Mouse (Mus musculus) layer of hippocampus, adult 11-12 months (tissue): ENCODE measurements around the gene Shc2.

Experiments
- DNase-seq: peaks from one replicate; pipeline ENCODE4 v3.0.0; 2022; ENCODE audit warnings: low spot score

Gene Shc2

DNA sequence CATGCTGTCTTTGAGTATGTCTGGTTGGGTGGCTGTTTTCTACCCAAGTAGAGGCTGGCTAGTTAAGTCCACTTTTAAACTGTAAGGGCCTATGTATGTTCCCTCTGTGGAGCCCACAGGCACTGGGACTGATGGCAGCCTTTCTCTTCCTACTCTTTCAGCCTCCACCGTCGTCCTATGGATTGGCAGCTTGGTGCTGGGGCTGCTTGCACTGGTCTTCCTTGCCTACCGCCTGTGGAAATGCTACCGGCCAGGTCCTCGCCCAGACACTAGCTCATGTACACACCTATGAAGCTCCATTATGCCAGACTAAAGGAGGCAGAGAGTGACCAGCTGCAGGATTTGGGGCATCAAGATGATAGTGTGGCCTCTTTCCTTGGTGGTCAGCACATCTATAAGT, 30.4 kb upstream of the Shc2 start:
- DNase-seq: no peak

GRCm38 (mm10) chr10:79666493-79666892, 28.8 kb upstream of the Shc2 start:
- no peak for DNase-seq

DNA sequence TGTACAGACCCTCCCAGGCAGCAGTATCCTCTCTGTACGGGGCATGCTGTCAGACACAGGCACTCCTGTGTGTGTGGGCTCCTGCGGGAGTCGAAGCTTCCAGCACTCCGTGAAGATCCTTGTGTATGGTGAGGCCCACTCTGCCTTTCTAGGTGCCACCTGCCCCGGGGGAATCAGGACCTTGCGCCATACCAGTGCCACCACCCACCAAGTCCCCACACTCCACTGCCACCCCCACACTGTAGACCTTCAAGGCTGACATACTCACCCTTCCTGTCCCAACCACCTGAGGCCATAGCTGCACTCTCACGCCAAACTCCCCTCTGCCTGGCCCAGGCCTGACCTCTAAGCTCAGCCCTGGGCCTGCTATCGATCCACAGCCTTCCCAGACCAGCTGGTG, 27.3 kb upstream of the Shc2 start:
- DNase-seq: no peak

DNA sequence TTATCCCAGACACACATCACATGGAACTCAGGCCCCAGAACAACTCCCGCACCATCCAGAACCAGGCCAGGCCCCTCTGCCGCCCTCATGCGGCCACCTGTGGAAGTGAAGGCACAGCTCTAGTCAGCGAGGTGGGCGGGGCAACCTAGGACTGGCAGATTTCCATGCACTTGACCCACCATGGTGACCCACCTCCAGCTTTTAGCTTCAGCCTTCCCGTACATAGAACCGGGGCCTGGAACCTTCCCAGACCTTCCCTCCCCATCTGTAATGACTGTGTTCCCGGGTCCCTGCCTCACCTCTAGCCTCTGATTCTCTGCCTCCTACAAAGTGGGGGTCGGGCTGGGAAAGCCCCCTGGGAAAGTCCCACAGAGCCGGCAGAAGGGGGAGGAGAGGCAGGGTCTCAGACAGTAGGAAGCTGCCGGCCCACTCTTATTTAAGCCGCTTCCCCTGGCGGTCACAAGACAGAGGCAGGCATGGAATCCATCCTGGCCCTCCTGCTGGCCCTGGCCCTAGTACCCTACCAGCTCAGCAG, 26.5 kb upstream of the Shc2 start, which contains the start of gene Madcam1:
Gene Madcam1 (plus strand): TSS at position 429 of the 535 bp plus-strand sequence.
- DNase-seq: peak; percentile 63

GRCm38 (mm10) chr10:79661861-79662260, 24.1 kb upstream of the Shc2 start:
- DNase-seq: no peak

- no peak for DNase-seq
These were observed 22.6 kb upstream of the Shc2 start for GRCm38 (mm10) chr10:79660298-79660697.

GRCm38 (mm10) chr10:79658829-79659228, 21.1 kb upstream of the Shc2 start:
- DNase-seq: no peak

DNA sequence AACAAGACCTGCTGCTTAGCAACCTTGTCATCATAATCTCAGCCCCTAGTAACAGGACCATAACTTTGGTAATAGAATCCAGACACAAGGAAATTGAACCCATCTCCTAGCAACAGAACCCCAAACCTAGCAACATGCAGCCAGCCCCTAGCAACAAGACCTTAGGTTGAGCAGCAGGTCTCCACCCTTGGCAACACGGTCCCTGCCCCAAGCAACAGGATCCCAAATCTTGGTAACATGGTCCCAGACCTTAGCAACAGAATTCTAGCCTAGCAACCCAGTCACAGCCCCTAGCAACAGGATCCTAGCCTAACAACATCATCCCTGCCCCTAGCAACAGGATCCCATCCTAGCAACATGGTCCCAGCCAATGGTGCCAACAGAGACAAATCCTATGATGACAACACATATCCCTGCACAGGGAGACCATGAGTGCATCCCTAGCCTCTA, 17.3 kb upstream of the Shc2 start:
- peak; percentile 61 for DNase-seq

DNA sequence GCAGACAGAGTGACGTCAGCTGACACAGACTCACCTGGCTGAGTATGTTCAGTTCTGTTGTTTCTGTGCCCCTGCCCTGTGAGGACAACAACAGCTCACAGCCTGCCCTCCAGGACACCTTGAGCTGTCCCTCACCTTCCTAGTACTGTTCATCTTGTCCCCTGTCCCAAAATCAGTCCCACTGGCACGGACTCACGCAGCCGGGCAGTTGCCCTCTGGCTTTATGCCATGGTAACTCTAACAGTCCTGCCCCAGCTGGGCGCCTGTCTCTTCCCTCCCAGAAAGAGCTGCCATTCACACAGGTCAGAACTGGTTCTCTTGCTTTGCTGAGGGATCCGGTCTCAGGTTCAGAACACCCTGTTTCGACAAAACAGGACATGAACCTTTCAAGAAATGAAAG, 15.1 kb upstream of the Shc2 start:
- no peak for DNase-seq

DNA sequence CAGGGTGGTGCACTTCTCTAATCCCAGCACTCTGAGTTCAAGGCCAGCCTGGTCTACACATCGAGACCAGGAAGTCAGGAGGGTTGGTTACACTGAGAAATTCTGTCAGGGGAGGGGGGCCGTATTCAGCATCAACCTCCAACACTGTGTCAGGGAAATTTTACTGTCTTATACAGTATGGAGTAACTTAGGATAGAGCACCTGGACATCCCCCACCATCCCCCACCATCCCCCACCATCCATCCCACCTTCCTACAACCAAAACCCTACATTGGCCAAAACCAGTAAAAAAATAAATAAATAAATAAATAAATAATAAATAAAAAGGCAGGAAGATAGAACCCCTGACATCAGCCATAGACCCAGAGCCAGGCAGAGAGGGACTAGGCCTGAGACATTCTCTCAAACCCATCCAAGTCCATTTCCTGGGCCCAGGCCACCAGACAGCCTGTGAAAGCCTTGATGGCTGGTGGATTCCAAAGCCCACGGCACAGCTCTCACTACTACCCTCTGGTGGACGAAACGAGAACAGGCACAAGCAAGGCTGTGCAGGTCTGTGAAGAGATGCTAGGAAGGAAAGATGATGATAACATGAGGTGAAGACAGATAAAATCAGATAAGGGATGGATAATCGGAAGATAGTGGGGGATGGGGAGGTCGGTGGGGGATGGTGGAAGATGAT, 11.5 kb upstream of the Shc2 start:
- peak; percentile 88 for DNase-seq

DNA sequence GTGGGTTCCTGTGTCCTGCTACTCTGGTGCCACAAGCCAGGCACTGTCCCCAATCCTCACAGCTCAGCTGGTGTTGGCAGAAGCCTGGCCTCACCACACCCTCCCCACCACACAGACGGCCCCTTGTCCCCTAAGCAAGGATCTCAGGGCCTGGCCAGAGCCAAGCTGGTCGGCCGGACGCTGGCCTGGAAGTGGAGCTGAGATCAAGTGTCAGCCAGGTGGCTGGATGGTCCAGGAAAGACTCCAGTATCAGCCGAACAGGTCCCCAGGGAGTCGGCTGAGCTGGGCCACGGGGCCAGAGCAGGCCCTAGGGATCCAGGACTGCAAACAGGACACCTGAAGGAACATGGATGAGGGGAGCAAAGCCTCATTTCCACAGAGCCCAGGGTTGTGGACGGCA, 8.0 kb upstream of the Shc2 start, which contains the start of gene Odf3l2:
Gene Odf3l2 (minus strand): TSS at position 28 of the 400 bp plus-strand sequence.
- no peak for DNase-seq

- peak; percentile 65 for DNase-seq
These were observed 927 bp upstream of the Shc2 start for GRCm38 (mm10) chr10:79638486-79639204.

DNA sequence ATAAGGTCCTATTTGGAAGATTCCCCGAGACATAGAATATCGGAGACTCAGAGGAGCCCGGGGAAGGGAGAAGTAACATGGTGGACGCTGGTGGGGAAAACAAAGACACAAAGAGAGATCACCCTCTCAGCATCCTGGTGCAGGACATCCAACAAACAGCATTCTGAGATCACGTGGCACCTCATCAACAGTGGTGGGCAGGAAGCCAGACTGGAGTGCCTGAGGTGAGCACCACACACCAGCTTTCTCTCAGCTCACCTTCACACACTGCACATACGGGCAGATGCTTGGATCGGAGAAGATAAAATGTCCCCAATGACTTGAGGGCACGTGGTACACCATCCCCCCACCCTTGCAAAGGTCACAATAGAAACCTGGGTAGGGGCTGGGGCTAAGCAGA, 1.4 kb downstream of the Shc2 start:
- DNase-seq: no peak

- DNase-seq: no peak
These were observed 4.5 kb downstream of the Shc2 start for GRCm38 (mm10) chr10:79633006-79633777.

DNA sequence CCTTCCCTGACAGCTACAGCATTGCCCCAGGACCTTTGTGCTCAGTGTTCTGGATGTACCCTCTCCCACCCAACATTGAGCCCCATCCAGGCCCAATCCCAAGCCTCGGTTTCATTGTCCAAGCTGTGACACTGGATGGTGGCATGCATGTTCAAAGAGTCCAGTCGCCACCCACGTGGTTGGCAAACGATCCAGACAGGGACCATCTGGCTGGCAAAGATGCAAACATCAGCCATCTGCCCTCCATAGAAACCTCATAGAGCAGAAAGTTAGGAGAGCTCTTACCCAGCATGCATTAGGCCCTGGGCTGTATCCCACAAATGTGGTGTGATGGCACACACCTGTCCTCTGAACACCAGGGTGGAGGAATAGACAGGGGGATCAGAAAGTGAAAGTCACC, 6.3 kb downstream of the Shc2 start:
- DNase-seq: peak; percentile 72

GRCm38 (mm10) chr10:79628377-79628776, 9.3 kb downstream of the Shc2 start:
- no peak for DNase-seq

DNA sequence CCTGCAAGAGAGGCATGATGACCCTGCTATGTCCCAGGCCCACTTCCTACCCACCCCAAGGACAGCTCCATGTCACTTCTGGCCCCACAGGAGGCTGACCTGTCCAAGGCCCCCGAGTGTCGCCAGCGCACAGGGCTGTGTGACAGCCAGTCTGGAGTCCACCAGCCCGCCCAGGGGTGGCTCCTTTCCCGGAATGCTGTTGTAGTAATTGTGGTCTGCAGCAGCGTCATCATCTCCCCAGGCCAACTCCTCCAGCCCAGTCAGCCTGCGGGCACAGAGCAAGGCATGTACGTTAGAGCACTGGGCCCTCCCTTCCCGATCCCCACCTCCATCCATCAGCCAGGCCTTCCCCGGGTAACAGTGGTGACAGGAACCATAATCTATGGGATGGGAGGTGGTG, 11.6 kb downstream of the Shc2 start:
- DNase-seq: no peak

- DNase-seq: no peak
These were observed 12.3 kb downstream of the Shc2 start for GRCm38 (mm10) chr10:79625398-79625797.

DNA sequence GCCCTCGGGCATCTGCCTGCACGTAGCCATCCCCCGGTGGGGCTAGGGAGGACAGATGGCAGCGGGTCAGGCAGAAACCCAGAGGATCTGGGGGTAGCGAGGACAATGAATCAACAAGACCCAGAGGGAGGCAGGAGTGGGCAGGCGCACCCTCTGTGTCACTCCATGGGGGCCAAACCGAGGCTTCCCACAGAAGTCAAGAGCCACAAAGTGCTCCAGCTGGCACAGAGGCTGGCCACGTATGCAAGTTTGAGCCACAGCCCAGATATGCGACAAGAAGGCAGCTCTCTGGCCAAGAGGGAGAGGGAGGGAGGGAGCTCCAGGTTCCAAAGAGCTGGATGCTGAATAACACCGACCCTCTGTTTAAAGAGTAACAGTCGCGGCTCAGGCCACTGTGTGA, 13.8 kb downstream of the Shc2 start:
- DNase-seq: no peak

GRCm38 (mm10) chr10:79616376-79616775, 21.3 kb downstream of the Shc2 start:
- DNase-seq: no peak

DNA sequence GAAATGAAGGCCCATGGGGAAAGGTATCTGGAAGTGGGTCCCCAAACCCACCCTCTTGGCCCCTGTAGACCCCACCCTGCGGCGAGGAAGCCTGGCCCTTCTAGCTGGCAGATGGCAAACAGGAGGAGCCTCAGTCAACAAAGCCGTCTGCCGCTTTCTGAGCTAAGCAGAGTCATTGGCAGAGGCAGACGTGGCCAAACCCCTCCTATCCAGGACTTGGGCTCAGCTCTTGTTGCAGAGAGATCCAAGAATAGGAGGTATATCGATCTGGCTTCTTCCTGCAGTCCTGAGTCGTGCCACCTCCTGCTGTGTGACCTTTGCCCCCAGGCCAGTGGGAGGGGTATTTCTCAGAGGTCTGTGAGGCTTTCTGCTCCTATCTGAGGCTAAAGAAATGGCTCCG, 21.9 kb downstream of the Shc2 start:
- no peak for DNase-seq

DNA sequence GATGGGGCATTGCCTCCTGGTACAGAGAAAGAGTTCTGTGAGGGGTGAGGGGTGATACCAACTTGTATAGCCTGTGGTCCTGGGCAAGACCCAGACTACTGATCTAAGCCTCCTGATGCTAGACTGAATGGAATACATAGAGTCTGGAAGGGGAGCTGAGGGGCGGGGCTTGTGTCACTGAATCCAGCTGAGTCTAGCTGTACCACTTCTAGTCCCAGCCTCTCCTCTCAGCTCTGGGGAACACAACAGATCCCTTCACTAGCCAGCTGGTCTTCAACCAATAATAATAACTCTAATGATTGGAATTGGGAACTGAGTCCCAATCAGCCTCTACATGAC, 23.4 kb downstream of the Shc2 start:
- DNase-seq: no peak
